27 mouse cellular contexts compared by ENCODE assay signal in the genomic region with DNA sequence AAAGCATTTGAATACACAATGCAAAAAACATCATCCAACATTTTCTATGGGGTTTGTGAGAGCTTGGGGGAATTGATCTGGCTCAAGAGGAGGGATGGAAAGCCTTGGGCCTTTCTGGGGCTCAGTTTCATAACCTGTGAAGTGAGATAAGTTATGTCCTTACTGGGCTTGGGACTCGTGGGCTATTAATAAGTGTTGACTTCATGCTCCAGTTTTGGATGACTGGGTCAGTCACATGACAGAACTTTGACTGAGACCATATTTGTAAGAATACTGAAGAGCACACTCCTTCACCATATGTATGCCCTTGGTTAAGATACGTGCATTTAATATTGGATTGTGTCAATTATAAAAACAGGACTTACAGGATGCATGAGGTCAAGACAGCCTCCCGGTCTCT. TPM values are rescaled to one million over a fixed set of nuclear protein-coding genes. Genes with fewer than 3 reads are reported as not detected.
DNase-seq lines count a peak whose midpoint lies in the region; ATAC-seq and TF ChIP-seq lines count a peak whose summit lies in the region.
"Had no signal": no experiment of that assay in that cellular context is flagged by ENCODE, and none has a peak within 500 bp of the region (broad histone marks: within the 10 kb centered on the region; RNA-seq: fewer than 3 reads in every experiment).

No protein-coding gene starts in this region.

- TF ChIP-seq CTCF in gastrocnemius, adult 2 months (IDR thresholded peaks at IDR 0.05): no peak

- H3K4me2 ChIP-seq in heart, embryonic 15.5 days: no peak overlapping the region
- H3K4me2 ChIP-seq in midbrain, embryonic 13.5 days (replicated peaks): no peak overlapping the region
- H3K4me2 ChIP-seq: limb, embryonic 15.5 days; liver, embryonic 15.5 days had no signal

- no peak overlapping the region for H3K4me3 ChIP-seq in gastrocnemius, adult 2 months
- no peak overlapping the region for H3K4me3 ChIP-seq in heart, embryonic 15.5 days
- H3K4me3 ChIP-seq in midbrain, embryonic 13.5 days (replicated peaks): no peak overlapping the region
- H3K4me3 ChIP-seq: forebrain, embryonic 10.5 days; limb, embryonic 15.5 days; liver, embryonic 15.5 days; midbrain, embryonic 10.5 days had no signal

- peak; percentile 69; the same call in 1 of the 2 replicates for ATAC-seq in heart, embryonic 15.5 days (replicated peaks; ENCODE audit: insufficient number of reproducible peaks, insufficient read depth, low FRiP score, low read depth)
- no peak for ATAC-seq in midbrain, embryonic 13.5 days
- ATAC-seq: forebrain, postnatal 0 days; hindbrain, postnatal 0 days; intestine, postnatal 0 days; Patski had no signal

- H3K27ac ChIP-seq in gastrocnemius, adult 2 months: peak overlapping the region; percentile 86
- peak overlapping the region; percentile 74 for H3K27ac ChIP-seq in heart, embryonic 15.5 days
- no peak overlapping the region for H3K27ac ChIP-seq in midbrain, embryonic 13.5 days
- H3K27ac ChIP-seq: forebrain, embryonic 10.5 days; hindbrain, postnatal 0 days; limb, embryonic 15.5 days; liver, embryonic 15.5 days; midbrain, embryonic 10.5 days had no signal

- WGBS in heart, embryonic 15.5 days: 44% methylated on average over 3 of the region's 3 CpGs
- 89% methylated on average over 3 of the region's 3 CpGs for WGBS in midbrain, embryonic 13.5 days

- peak; percentile 42 for DNase-seq in gastrocnemius, adult 2 months
- DNase-seq in gastrocnemius, postnatal 10 days: no peak
- DNase-seq in heart, adult 9 months (ENCODE audit: low spot score in 2 of 2): peak; percentile 51 to 56
- peak; percentile 85 for DNase-seq in skeletal muscle tissue, adult 2 months (ENCODE audit: low read depth, low spot score)
- no peak for DNase-seq in liver
- no peak for DNase-seq in thymus, postnatal 14 days
- DNase-seq: adrenal gland, adult 8-10 months; cerebellum, adult 11-12 months; cerebellum, postnatal 10 days; forebrain, postnatal 0 days; kidney, postnatal 36 days; left cerebral cortex, postnatal 4 days had no signal

- H3K27me3 ChIP-seq in heart, embryonic 15.5 days: no peaks in the 10 kb centered on the region
- H3K27me3 ChIP-seq in midbrain, embryonic 13.5 days: 0 out of 2 replicates have a peak, but pooled peaks cover 3% of the 10 kb centered on the region
- H3K27me3 ChIP-seq: limb, embryonic 15.5 days; liver, embryonic 15.5 days; Patski had no signal

- no peaks in the 10 kb centered on the region for H3K9me3 ChIP-seq in heart, embryonic 15.5 days (replicated peaks)
- H3K9me3 ChIP-seq in midbrain, embryonic 13.5 days: no peaks in the 10 kb centered on the region
- H3K9me3 ChIP-seq: forebrain, embryonic 10.5 days; limb, embryonic 15.5 days; liver, embryonic 15.5 days; midbrain, embryonic 10.5 days had no signal

- no peaks in the 10 kb centered on the region for H3K36me3 ChIP-seq in heart, embryonic 15.5 days
- no peaks in the 10 kb centered on the region for H3K36me3 ChIP-seq in midbrain, embryonic 13.5 days
- H3K36me3 ChIP-seq: forebrain, embryonic 10.5 days; limb, embryonic 15.5 days; liver, embryonic 15.5 days; midbrain, embryonic 10.5 days had no signal

- intact Hi-C loops in gastrocnemius, adult 2 months (cut with DNase I): no loop called here

- no peak overlapping the region for H3K9ac ChIP-seq in heart, embryonic 15.5 days
- H3K9ac ChIP-seq in midbrain, embryonic 13.5 days (replicated peaks): no peak overlapping the region
- H3K9ac ChIP-seq: forebrain, postnatal 0 days; limb, embryonic 15.5 days; liver, embryonic 15.5 days had no signal

- H3K4me1 ChIP-seq in heart, embryonic 15.5 days (replicated peaks): peaks cover 25% of the 10 kb centered on the region
- no peaks in the 10 kb centered on the region for H3K4me1 ChIP-seq in midbrain, embryonic 13.5 days (replicated peaks)
- H3K4me1 ChIP-seq: limb, embryonic 15.5 days; liver, embryonic 15.5 days; midbrain, embryonic 10.5 days had no signal

RNA-seq across cellular contexts. Expression of a gene that starts 17.0 kb away (rescaled TPM):
- 10 to 100 TPM; 10.8 to 11.1 TPM for total RNA-seq in gastrocnemius, adult 2 months (2021)
- 10 to 100 TPM in 1 of 2 experiments, 1 to 10 TPM in 1; 9.6 to 11.7 TPM for total RNA-seq in gastrocnemius, postnatal 10 days (2021)
- 21.3 and 22.6 TPM in 2 replicates for polyA plus RNA-seq in heart, embryonic 15.5 days (2015; fragmentation: Nextera tagmentation; extraction: Ambion mirVana)
- 21.0 and 21.2 TPM in 2 replicates for polyA plus RNA-seq in midbrain, embryonic 13.5 days (2015; fragmentation: Nextera tagmentation; extraction: Ambion mirVana)

RNA-seq across cellular contexts. Expression of a gene that starts 28.0 kb away (rescaled TPM):
- not detected for total RNA-seq in gastrocnemius, adult 2 months (2021)
- not detected for total RNA-seq in gastrocnemius, postnatal 10 days (2021)
- not detected in 2 replicates for polyA plus RNA-seq in heart, embryonic 15.5 days (2015; fragmentation: Nextera tagmentation; extraction: Ambion mirVana)
- polyA plus RNA-seq in midbrain, embryonic 13.5 days (2015; fragmentation: Nextera tagmentation; extraction: Ambion mirVana): 0.82 and 0.97 TPM in 2 replicates
- total RNA-seq: adrenal gland, adult 8-10 months; forebrain, postnatal 0 days; hindbrain, postnatal 0 days; left cerebral cortex, postnatal 4 days; neutrophil, adult 5-6 weeks had no signal
- polyA plus RNA-seq: embryonic facial prominence, embryonic 11.5 days; forebrain, postnatal 0 days; kidney, embryonic 14.5 days; liver, embryonic 15.5 days; lung, embryonic 16.5 days; thymus, postnatal 0 days; urinary bladder, adult 2 months had no signal

RNA-seq across cellular contexts. Expression of a gene that starts 51.2 kb away (rescaled TPM):
- 100 to 1,000 TPM; 155 to 159 TPM for total RNA-seq in gastrocnemius, adult 2 months (2021)
- 10 to 100 TPM; 84.0 to 92.9 TPM for total RNA-seq in gastrocnemius, postnatal 10 days (2021)
- polyA plus RNA-seq in heart, embryonic 15.5 days (2015; fragmentation: Nextera tagmentation; extraction: Ambion mirVana): 186 and 207 TPM in 2 replicates
- polyA plus RNA-seq in midbrain, embryonic 13.5 days (2015; fragmentation: Nextera tagmentation; extraction: Ambion mirVana): 73.0 and 77.5 TPM in 2 replicates

Comparison
In these comparisons a context has a peak if more than half of its experiments do, and no peak if none do; other contexts are left out.
1. DNase-seq: peak in gastrocnemius, adult 2 months (single experiment), heart, adult 9 months (2 of 2) and skeletal muscle tissue, adult 2 months (single experiment); none in gastrocnemius, postnatal 10 days (single experiment), liver (single experiment) and thymus, postnatal 14 days (single experiment).